Mouse (Mus musculus) adrenal gland, adult 8-10 months (tissue): Measurements from ENCODE around the gene B4galnt4. TPM values are rescaled to one million over a fixed set of nuclear protein-coding genes. Genes with fewer than 3 reads are reported as not detected.

Source experiments
- total RNA-seq, 4 experiments: library from RNA; stranded (reverse); gene quantifications; 2 replicates each; pipeline ENCODE4 v1.2.4; 2022

B4galnt4 gene
- total RNA-seq, 4 experiments from 2014 or later, result 2.0 to 6.1 (median 2.7) TPM

Other genes with a start within 250 kb of the B4galnt4 start
- gene Zfp941, start 238.9 kb upstream of the B4galnt4 start, total RNA-seq, result 1 to 10 TPM; 3.8 to 8.6 (median 5.7) TPM
- gene Urah, start 226.1 kb upstream of the B4galnt4 start, total RNA-seq, result 1 to 10 TPM in 2 of 4 experiments, under 1 TPM in 1, not detected in 1; 0.73 to 1.8 (median 1.0) TPM
- gene Scgb1c1, start 215.6 kb upstream of the B4galnt4 start, total RNA-seq, result not detected
- 1 to 10 TPM in 2 of 4 experiments, under 1 TPM in 1, not detected in 1; 0.23 to 1.3 (median 1.2) TPM for gene Odf3, start 213.3 kb upstream of the B4galnt4 start, total RNA-seq
- gene Gm45785, start 204.8 kb upstream of the B4galnt4 start, total RNA-seq, result 1 to 10 TPM in 2 of 4 experiments, not detected in 2; 1.0 to 1.2 TPM
- gene Ric8a, start 204.1 kb upstream of the B4galnt4 start, total RNA-seq, result 10 to 100 TPM; 59.8 to 87.7 (median 75.9) TPM
- 10 to 100 TPM; 37.7 to 53.3 (median 46.1) TPM for gene Bet1l, start 203.5 kb upstream of the B4galnt4 start, total RNA-seq
- gene Psmd13, start 179.1 kb upstream of the B4galnt4 start, total RNA-seq, result 100 to 1,000 TPM; 113 to 125 (median 116) TPM
- 10 to 100 TPM; 33.4 to 48.7 (median 41.0) TPM for gene Sirt3, start 178.8 kb upstream of the B4galnt4 start, total RNA-seq
- 100 to 1,000 TPM in 3 of 4 experiments, 10 to 100 TPM in 1; 73.2 to 522 (median 364) TPM for gene Cox8b, start 160.7 kb upstream of the B4galnt4 start, total RNA-seq
- 1 to 10 TPM; 1.4 to 4.0 (median 2.9) TPM for gene Nlrp6, start 140.2 kb upstream of the B4galnt4 start, total RNA-seq
- gene Pgghg, start 119.7 kb upstream of the B4galnt4 start, total RNA-seq, result 10 to 100 TPM; 37.1 to 69.0 (median 52.9) TPM
- 1 to 10 TPM; 1.1 to 2.7 (median 1.9) TPM for gene Ifitm5, start 110.8 kb upstream of the B4galnt4 start, total RNA-seq
- gene Gm45717, start 105.2 kb upstream of the B4galnt4 start, total RNA-seq, result not detected
- 100 to 1,000 TPM; 431 to 671 (median 563) TPM for gene Ifitm2, start 105.1 kb upstream of the B4galnt4 start, total RNA-seq
- gene Ifitm1, start 93.9 kb upstream of the B4galnt4 start, total RNA-seq, result 10 to 100 TPM; 10.6 to 14.0 (median 13.4) TPM
- gene Ifitm3, start 50.3 kb upstream of the B4galnt4 start, total RNA-seq, result 100 to 1,000 TPM; 105 to 128 (median 116) TPM
- gene Ifitm6, start 43.2 kb upstream of the B4galnt4 start, total RNA-seq, result 1 to 10 TPM in 2 of 4 experiments, under 1 TPM in 1, not detected in 1; 0.81 to 1.5 (median 1.2) TPM
- not detected for gene Gm17387, start 32.0 kb upstream of the B4galnt4 start, total RNA-seq
- 1 to 10 TPM; 1.6 to 3.1 (median 2.1) TPM for gene Pkp3, start 17.1 kb downstream of the B4galnt4 start, total RNA-seq
- 1 to 10 TPM; 4.2 to 5.8 (median 4.8) TPM for gene Sigirr, start 39.5 kb downstream of the B4galnt4 start, total RNA-seq
- gene Ano9, start 56.7 kb downstream of the B4galnt4 start, total RNA-seq, result under 1 TPM in 1 of 4 experiments, not detected in 3; 0.21 TPM
- 10 to 100 TPM; 36.4 to 46.7 (median 43.0) TPM for gene Ptdss2, start 61.3 kb downstream of the B4galnt4 start, total RNA-seq
- gene Rnh1, start 111.8 kb downstream of the B4galnt4 start, total RNA-seq, result 100 to 1,000 TPM; 339 to 382 (median 360) TPM
- gene Hras, start 132.9 kb downstream of the B4galnt4 start, total RNA-seq, result 100 to 1,000 TPM in 1 of 4 experiments, 10 to 100 TPM in 3; 80.0 to 105 (median 92.6) TPM
- gene Lrrc56, start 133.1 kb downstream of the B4galnt4 start, total RNA-seq, result 10 to 100 TPM in 1 of 4 experiments, 1 to 10 TPM in 3; 6.6 to 12.1 (median 8.4) TPM
- under 1 TPM; 0.12 to 0.94 (median 0.66) TPM for gene Lmntd2, start 153.0 kb downstream of the B4galnt4 start, total RNA-seq
- gene Rassf7, start 154.8 kb downstream of the B4galnt4 start, total RNA-seq, result 1 to 10 TPM; 5.6 to 7.7 (median 6.3) TPM
- gene Phrf1, start 167.7 kb downstream of the B4galnt4 start, total RNA-seq, result 10 to 100 TPM; 79.8 to 92.9 (median 84.3) TPM
- 10 to 100 TPM in 2 of 4 experiments, 1 to 10 TPM in 2; 7.0 to 10.7 (median 9.4) TPM for gene Irf7, start 205.4 kb downstream of the B4galnt4 start, total RNA-seq
- 1 to 10 TPM; 2.3 to 5.5 (median 3.2) TPM for gene Cdhr5, start 215.7 kb downstream of the B4galnt4 start, total RNA-seq
- under 1 TPM in 1 of 4 experiments, not detected in 3; 0.67 TPM for gene Sct, start 218.0 kb downstream of the B4galnt4 start, total RNA-seq
- gene Drd4, start 230.9 kb downstream of the B4galnt4 start, total RNA-seq, result 1 to 10 TPM in 1 of 4 experiments, under 1 TPM in 1, not detected in 2; 0.40 to 1.3 TPM